Comparison of ENCODE assay signal across 14 mouse cellular contexts in the genomic region with DNA sequence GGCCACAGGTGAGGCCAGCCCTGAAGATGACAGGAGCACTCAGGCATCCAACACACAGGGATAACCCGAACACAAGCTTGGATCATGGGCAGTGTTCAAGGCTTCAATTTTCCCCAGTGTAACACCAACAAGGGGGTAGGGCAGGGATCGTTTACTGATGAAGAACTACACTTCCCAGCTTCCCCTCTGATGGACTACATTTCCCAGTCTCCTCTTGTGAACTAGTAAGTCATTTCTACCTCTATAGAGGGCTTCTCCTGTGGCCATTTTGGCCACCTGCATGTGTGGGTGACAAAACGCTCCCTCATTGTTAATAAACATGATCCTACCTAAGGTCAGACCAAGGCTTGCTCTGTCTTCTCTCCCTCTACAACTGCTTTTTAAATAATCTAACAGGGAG. TPM values are rescaled to one million over a fixed set of nuclear protein-coding genes. Genes with fewer than 3 reads are reported as not detected.
DNase-seq lines count a peak whose midpoint lies in the region; ATAC-seq and TF ChIP-seq lines count a peak whose summit lies in the region.
"Had no signal": no experiment of that assay in that cellular context is flagged by ENCODE, and none has a peak within 500 bp of the region (broad histone marks: within the 10 kb centered on the region; RNA-seq: fewer than 3 reads in every experiment).

No protein-coding gene starts in this region.

- no peak overlapping the region for H3K9ac ChIP-seq in liver, postnatal 0 days (replicated peaks)
- no peak overlapping the region for H3K9ac ChIP-seq in liver, embryonic 11.5 days (ENCODE audit: low read depth, low read length)
- H3K9ac ChIP-seq in heart, embryonic 12.5 days, result no peak overlapping the region
- H3K9ac ChIP-seq: embryonic facial prominence, embryonic 12.5 days; heart, embryonic 15.5 days; neural tube, embryonic 15.5 days had no signal

- ATAC-seq in CD4-positive, CD25-positive, alpha-beta regulatory T cell, adult 4 months, result no peak
- ATAC-seq in liver, postnatal 0 days, result 0 out of 2 replicates have a peak, but pooled peaks have one; percentile 5
- ATAC-seq in liver, embryonic 11.5 days (replicated peaks; ENCODE audit: low FRiP score), result no peak
- ATAC-seq in heart, embryonic 12.5 days (ENCODE audit: insufficient number of reproducible peaks, low FRiP score), result no peak

- H3K27me3 ChIP-seq in liver, postnatal 0 days (ENCODE audit: insufficient read depth, low read length), result no peaks in the 10 kb centered on the region
- H3K27me3 ChIP-seq in liver, embryonic 11.5 days (replicated peaks; ENCODE audit: control insufficient read depth, insufficient read depth, low read length), result no peaks in the 10 kb centered on the region
- no peaks in the 10 kb centered on the region for H3K27me3 ChIP-seq in heart, embryonic 12.5 days (replicated peaks)
- H3K27me3 ChIP-seq: embryonic facial prominence, embryonic 12.5 days; heart, embryonic 15.5 days; neural tube, embryonic 15.5 days had no signal

- peak; percentile 14 for DNase-seq in CD4-positive, CD25-positive, alpha-beta regulatory T cell, adult 2 months (ENCODE audit: low read depth, low spot score)
- no peak for DNase-seq in liver, postnatal 0 days
- DNase-seq in liver, embryonic 11.5 days (ENCODE audit: low spot score), result no peak
- DNase-seq in MN1 (ENCODE audit: low spot score), result peak; percentile 33
- DNase-seq in induced T-regulatory cell, adult 2 months (ENCODE audit: low read depth), result peak; percentile 18
- no peak for DNase-seq in spleen, adult 18-20 months
- DNase-seq: kidney, adult 11 months; thymus, postnatal 25 days had no signal

- H3K4me1 ChIP-seq in liver, postnatal 0 days (ENCODE audit: insufficient read depth), result peaks cover 17% of the 10 kb centered on the region
- peaks cover 13% of the 10 kb centered on the region for H3K4me1 ChIP-seq in liver, embryonic 11.5 days (replicated peaks; ENCODE audit: control insufficient read depth, insufficient read depth, low read length)
- H3K4me1 ChIP-seq in heart, embryonic 12.5 days (replicated peaks), result peaks cover 16% of the 10 kb centered on the region

- H3K27ac ChIP-seq in liver, postnatal 0 days (ENCODE audit: low read depth), result no peak overlapping the region
- H3K27ac ChIP-seq in liver, embryonic 11.5 days (ENCODE audit: low read depth, low read length), result no peak overlapping the region
- H3K27ac ChIP-seq in heart, embryonic 12.5 days (ENCODE audit: poor library complexity, severe bottlenecking), result no peak overlapping the region
- H3K27ac ChIP-seq: embryonic facial prominence, embryonic 12.5 days; heart, embryonic 15.5 days; neural tube, embryonic 15.5 days had no signal

- no peaks in the 10 kb centered on the region for H3K9me3 ChIP-seq in liver, postnatal 0 days (ENCODE audit: low read length)
- H3K9me3 ChIP-seq in liver, embryonic 11.5 days (ENCODE audit: control insufficient read depth, low read length), result no peaks in the 10 kb centered on the region
- H3K9me3 ChIP-seq in heart, embryonic 12.5 days (replicated peaks), result no peaks in the 10 kb centered on the region
- H3K9me3 ChIP-seq: embryonic facial prominence, embryonic 12.5 days; heart, embryonic 15.5 days; neural tube, embryonic 15.5 days had no signal

- WGBS in liver, postnatal 0 days (ENCODE audit: insufficient replicate concordance), result 38% methylated on average over 3 of the region's 3 CpGs
- 45% methylated on average over 3 of the region's 3 CpGs for WGBS in liver, embryonic 11.5 days
- 42% methylated on average over 3 of the region's 3 CpGs for WGBS in heart, embryonic 12.5 days

- no peak overlapping the region for H3K4me3 ChIP-seq in liver, postnatal 0 days (ENCODE audit: low read depth, low read length)
- no peak overlapping the region for H3K4me3 ChIP-seq in liver, embryonic 11.5 days (ENCODE audit: low read depth, low read length)
- H3K4me3 ChIP-seq in heart, embryonic 12.5 days, result no peak overlapping the region
- H3K4me3 ChIP-seq: embryonic facial prominence, embryonic 12.5 days; heart, embryonic 15.5 days; neural tube, embryonic 15.5 days had no signal

- no peak for TF ChIP-seq EP300 in liver, postnatal 0 days (IDR thresholded peaks at IDR 0.05; ENCODE audit: low read depth)

- TF ChIP-seq CTCF in liver, postnatal 0 days (IDR thresholded peaks at IDR 0.05; ENCODE audit: low read depth), result no peak

- no peak overlapping the region for H3K4me2 ChIP-seq in liver, postnatal 0 days (ENCODE audit: low read depth, low read length)
- no peak overlapping the region for H3K4me2 ChIP-seq in liver, embryonic 11.5 days
- H3K4me2 ChIP-seq in heart, embryonic 12.5 days, result no peak overlapping the region
- H3K4me2 ChIP-seq: embryonic facial prominence, embryonic 12.5 days; heart, embryonic 15.5 days; neural tube, embryonic 15.5 days had no signal

- H3K36me3 ChIP-seq in liver, postnatal 0 days (replicated peaks; ENCODE audit: insufficient read depth, low read length), result peaks cover 2% of the 10 kb centered on the region
- peaks cover 3% of the 10 kb centered on the region; the same call in 1 of the 2 replicates for H3K36me3 ChIP-seq in liver, embryonic 11.5 days (ENCODE audit: control insufficient read depth, insufficient read depth, low read length)
- H3K36me3 ChIP-seq in heart, embryonic 12.5 days, result no peaks in the 10 kb centered on the region
- H3K36me3 ChIP-seq: heart, embryonic 15.5 days; neural tube, embryonic 15.5 days had no signal

RNA-seq across cellular contexts. Expression of a gene that starts 2.2 kb away (rescaled TPM):
- 10 to 100 TPM; 44.3 to 56.1 TPM for polyA plus RNA-seq in CD4-positive, CD25-positive, alpha-beta regulatory T cell, adult 4 months (2017; shearing (Covaris generic))
- polyA plus RNA-seq in liver, postnatal 0 days (2015; fragmentation: Nextera tagmentation; extraction: Ambion mirVana), result 103 and 105 TPM in 2 replicates
- polyA plus RNA-seq in liver, embryonic 11.5 days (2014; fragmentation: Nextera tagmentation; extraction: Ambion mirVana), result 137 and 148 TPM in 2 replicates
- polyA plus RNA-seq in heart, embryonic 12.5 days (2016; fragmentation: Nextera tagmentation; extraction: Ambion mirVana), result 122 and 125 TPM in 2 replicates

RNA-seq across cellular contexts. Expression of a gene that starts 22.2 kb away (rescaled TPM):
- polyA plus RNA-seq in CD4-positive, CD25-positive, alpha-beta regulatory T cell, adult 4 months (2017; shearing (Covaris generic)), result 1 to 10 TPM in 1 of 2 experiments, not detected in 1; 1.9 TPM
- 1.0 and 1.9 TPM in 2 replicates for polyA plus RNA-seq in liver, postnatal 0 days (2015; fragmentation: Nextera tagmentation; extraction: Ambion mirVana)
- polyA plus RNA-seq in liver, embryonic 11.5 days (2014; fragmentation: Nextera tagmentation; extraction: Ambion mirVana), result 1.4 and 2.3 TPM in 2 replicates
- 0.60 and 1.1 TPM in 2 replicates for polyA plus RNA-seq in heart, embryonic 12.5 days (2016; fragmentation: Nextera tagmentation; extraction: Ambion mirVana)
- polyA plus RNA-seq: limb, embryonic 11.5 days had no signal

RNA-seq across cellular contexts. Expression of a gene that starts 42.0 kb away (rescaled TPM):
- 1 to 10 TPM in 1 of 2 experiments, not detected in 1; 2.4 TPM for polyA plus RNA-seq in CD4-positive, CD25-positive, alpha-beta regulatory T cell, adult 4 months (2017; shearing (Covaris generic))
- 4.9 and 6.0 TPM in 2 replicates for polyA plus RNA-seq in liver, postnatal 0 days (2015; fragmentation: Nextera tagmentation; extraction: Ambion mirVana)
- polyA plus RNA-seq in liver, embryonic 11.5 days (2014; fragmentation: Nextera tagmentation; extraction: Ambion mirVana), result 13.9 and 15.4 TPM in 2 replicates
- polyA plus RNA-seq in heart, embryonic 12.5 days (2016; fragmentation: Nextera tagmentation; extraction: Ambion mirVana), result 13.5 and 13.8 TPM in 2 replicates

Comparison
In these comparisons a context has a peak if more than half of its experiments do, and no peak if none do; other contexts are left out.
1. DNase-seq: peak in CD4-positive, CD25-positive, alpha-beta regulatory T cell, adult 2 months (single experiment), MN1 (single experiment) and induced T-regulatory cell, adult 2 months (single experiment); none in liver, postnatal 0 days (single experiment), liver, embryonic 11.5 days (single experiment) and spleen, adult 18-20 months (0 of 2).